Mouse (Mus musculus) bone marrow, adult 2 months (tissue): ENCODE measurements at regions not wholly inside any gene's neighbourhood (a gene's known extent, or its start where the extent isn't known, plus 50 kb on each side); places are given as distances from the start of the nearest gene placed in this dataset.

Experiments used
- H3K27ac ChIP-seq: fragments of 200-500 bp; 2 replicates; pipeline ENCODE4 v1.5.1; 2012; ENCODE audit warnings: low read depth, mild to moderate bottlenecking, control low read depth, inconsistent platforms, low read length; ENCODE audit not compliant: control insufficient read depth, poor library complexity, insufficient read depth
- H3K4me1 ChIP-seq: fragments of 200-500 bp; 2 replicates; pipeline ENCODE4 v1.6.1; 2011; ENCODE audit warnings: low read length; ENCODE audit not compliant: control insufficient read depth, insufficient read depth
- H3K4me3 ChIP-seq: fragments of 200-500 bp; replicated peaks from 2 replicates; pipeline ENCODE3; 2011; ENCODE audit warnings: mild to moderate bottlenecking, low read depth, low read length, control low read depth; ENCODE audit not compliant: control insufficient read depth
- CTCF ChIP-seq: fragments of 200-500 bp; IDR thresholded peaks from 2 replicates; pipeline ENCODE4 v1.5.1; 2011; ENCODE audit warnings: low read length, control low read depth; ENCODE audit not compliant: control insufficient read depth, insufficient read depth
- POLR2A ChIP-seq: fragments of 200-500 bp; IDR thresholded peaks from 2 replicates; pipeline ENCODE4 v1.6.1; 2011; ENCODE audit warnings: low read depth, mild to moderate bottlenecking, control low read depth, low read length, borderline replicate concordance; ENCODE audit not compliant: control insufficient read depth
- WGBS: fragments of 180-500 bp; shearing (Covaris S2); methylation state at CpG from one replicate; pipeline ENCODE4 v1.1.7; 2018; 5-methylcytosine and 5-hydroxymethylcytosine counted together

GRCm38 (mm10) chr9:69581236-69581635 lies 127.8 kb downstream of the Anxa2 start:
- TF ChIP-seq CTCF (no peak), POLR2A (no peak)
- H3K27ac ChIP-seq, result no peak overlapping the region
- no peak overlapping the region for H3K4me3 ChIP-seq
- H3K4me1 ChIP-seq, result no peaks in the 10 kb centered on the region

GRCm38 (mm10) chr9:69577661-69578405 lies 124.4 kb downstream of the Anxa2 start:
- Histone ChIP-seq H3K4me3 (no peak overlapping the region), H3K4me1 (no peaks in the 10 kb centered on the region), H3K27ac (no peak overlapping the region; the same call in 1 of the 2 replicates)
- 83% methylated on average over 10 of the region's 10 CpGs for WGBS
- TF ChIP-seq POLR2A (no peak), CTCF (no peak)

GRCm38 (mm10) chr9:69575386-69575785 lies 122.0 kb downstream of the Anxa2 start:
- 35% methylated on average over 14 of the region's 14 CpGs for WGBS

GRCm38 (mm10) chr9:69568631-69569230 lies 115.3 kb downstream of the Anxa2 start:
- Histone ChIP-seq H3K27ac (no peak overlapping the region), H3K4me3 (no peak overlapping the region), H3K4me1 (no peaks in the 10 kb centered on the region)
- WGBS, result 82% methylated on average over 13 of the region's 13 CpGs
- TF ChIP-seq CTCF, result no peak
- no peak for TF ChIP-seq POLR2A

More at GRCm38 (mm10) chr9:69575386-69575785, 122.0 kb downstream of the Anxa2 start:
- H3K4me1 ChIP-seq, result no peaks in the 10 kb centered on the region
- H3K4me3 ChIP-seq, result no peak overlapping the region
- no peak for TF ChIP-seq CTCF
- no peak for TF ChIP-seq POLR2A
- no peak overlapping the region for H3K27ac ChIP-seq

- TF ChIP-seq CTCF (no peak), POLR2A (no peak)
- WGBS, result 74% methylated on average over 3 of the region's 3 CpGs
- Histone ChIP-seq H3K4me1 (no peaks in the 10 kb centered on the region), H3K4me3 (no peak overlapping the region), H3K27ac (no peak overlapping the region)
Measured at GRCm38 (mm10) chr9:69568222-69568621, 114.8 kb downstream of the Anxa2 start.

- H3K4me3 ChIP-seq, result no peak overlapping the region
- no peak for TF ChIP-seq POLR2A
- no peak for TF ChIP-seq CTCF
Measured at GRCm38 (mm10) chr9:69566996-69567395, 113.6 kb downstream of the Anxa2 start.

GRCm38 (mm10) chr9:69543241-69543640 lies 89.8 kb downstream of the Anxa2 start:
- no peak overlapping the region for H3K4me3 ChIP-seq
- H3K27ac ChIP-seq, result no peak overlapping the region
- 68% methylated on average over 5 of the region's 5 CpGs for WGBS
- H3K4me1 ChIP-seq, result no peaks in the 10 kb centered on the region
- TF ChIP-seq CTCF (no peak), POLR2A (no peak)

More at GRCm38 (mm10) chr9:69566996-69567395, 113.6 kb downstream of the Anxa2 start:
- Histone ChIP-seq H3K4me1 (no peaks in the 10 kb centered on the region), H3K27ac (no peak overlapping the region)
- 78% methylated on average over 6 of the region's 6 CpGs for WGBS
